Mouse (Mus musculus): ENCODE data around the gene Sgk1. TPM values are rescaled to one million over a fixed set of nuclear protein-coding genes. Genes with fewer than 3 reads are reported as not detected.

Sgk1 gene
- polyA plus RNA-seq, 1 experiment from 2014 or later = 28.2 TPM

- 79% methylated on average over 9 of the region's 9 CpGs for WGBS
- no peak overlapping the region for H3K27ac ChIP-seq (replicated peaks)
- H3K9me3 ChIP-seq = no peaks in the 10 kb centered on the region
- H3K27me3 ChIP-seq = no peaks in the 10 kb centered on the region
- H3K36me3 ChIP-seq = no peaks in the 10 kb centered on the region
- no peak overlapping the region for H3K9ac ChIP-seq (replicated peaks)
- H3K4me2 ChIP-seq (replicated peaks) = no peak overlapping the region
- H3K4me1 ChIP-seq = no peaks in the 10 kb centered on the region
- H3K4me3 ChIP-seq = no peak overlapping the region
- ATAC-seq (ENCODE audit: low FRiP score, low read depth) = no peak
Measured at GRCm38 (mm10) chr10:21946751-21947351, 64.9 kb downstream of the Sgk1 start.

- Histone ChIP-seq H3K36me3 (no peaks in the 10 kb centered on the region), H3K4me3 (no peak overlapping the region), H3K27ac (replicated peaks) (no peak overlapping the region), H3K9me3 (no peaks in the 10 kb centered on the region), H3K4me1 (no peaks in the 10 kb centered on the region), H3K27me3 (no peaks in the 10 kb centered on the region), H3K9ac (replicated peaks) (no peak overlapping the region), H3K4me2 (replicated peaks) (no peak overlapping the region)
- no peak for ATAC-seq (ENCODE audit: low FRiP score, low read depth)
- WGBS = 87% methylated on average over 4 of the region's 4 CpGs
Measured at GRCm38 (mm10) chr10:21952520-21952919, 70.5 kb downstream of the Sgk1 start.

DNA sequence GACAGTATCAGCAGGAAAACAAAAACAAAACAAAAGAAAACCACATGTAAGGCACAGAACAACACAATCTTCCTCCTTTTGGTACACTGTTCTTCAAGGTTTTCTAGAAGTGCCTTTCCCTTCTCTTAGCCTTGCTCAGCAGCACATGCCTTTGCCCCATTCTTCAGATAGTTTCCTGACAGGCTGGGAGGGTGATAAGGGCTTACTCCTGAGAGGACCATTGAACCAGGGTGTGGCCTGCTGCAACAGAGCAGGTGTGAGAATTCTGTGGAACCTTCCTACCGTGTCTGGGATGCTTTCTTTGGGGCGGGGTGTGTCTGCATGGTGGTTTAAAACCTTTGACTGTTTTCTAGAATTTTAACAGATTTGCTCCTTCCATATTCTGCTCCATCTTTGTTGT, 79.1 kb downstream of the Sgk1 start:
- Histone ChIP-seq H3K4me2 (replicated peaks) (no peak overlapping the region), H3K4me1 (no peaks in the 10 kb centered on the region), H3K27ac (replicated peaks) (no peak overlapping the region), H3K9ac (replicated peaks) (no peak overlapping the region), H3K4me3 (no peak overlapping the region), H3K27me3 (no peaks in the 10 kb centered on the region), H3K9me3 (no peaks in the 10 kb centered on the region), H3K36me3 (no peaks in the 10 kb centered on the region)
- WGBS = 79% methylated on average over 2 of the region's 2 CpGs
- ATAC-seq (ENCODE audit: low FRiP score, low read depth) = no peak

GRCm38 (mm10) chr10:21963005-21963404, 81.0 kb downstream of the Sgk1 start:
- Histone ChIP-seq H3K9me3 (no peaks in the 10 kb centered on the region), H3K4me2 (replicated peaks) (no peak overlapping the region), H3K36me3 (no peaks in the 10 kb centered on the region), H3K9ac (replicated peaks) (no peak overlapping the region), H3K4me1 (no peaks in the 10 kb centered on the region), H3K27me3 (no peaks in the 10 kb centered on the region), H3K4me3 (no peak overlapping the region), H3K27ac (replicated peaks) (no peak overlapping the region)
- 93% methylated on average over 7 of the region's 7 CpGs for WGBS
- ATAC-seq (ENCODE audit: low FRiP score, low read depth) = no peak

DNA sequence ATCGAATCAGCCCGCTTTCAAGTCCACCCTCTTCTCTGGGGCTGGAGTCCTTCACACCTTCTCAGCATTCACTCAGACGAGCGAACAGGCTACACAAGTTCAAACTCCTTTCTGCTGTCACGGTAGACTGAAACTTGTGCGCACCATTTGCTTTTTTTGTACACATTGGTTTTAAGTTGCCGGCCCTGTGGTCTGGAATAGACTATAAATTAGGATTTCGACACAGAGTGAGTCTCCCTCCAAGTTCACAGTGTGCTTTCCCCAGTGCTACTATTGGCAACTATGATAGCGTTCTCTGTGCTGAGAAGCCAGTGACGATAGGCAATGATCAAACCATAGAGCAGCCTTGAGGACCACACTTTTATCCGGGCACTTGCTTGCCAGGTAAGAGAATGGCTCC, 91.7 kb downstream of the Sgk1 start:
- H3K27me3 ChIP-seq = no peaks in the 10 kb centered on the region
- H3K4me3 ChIP-seq = no peak overlapping the region
- H3K36me3 ChIP-seq = no peaks in the 10 kb centered on the region
- WGBS = 93% methylated on average over 11 of the region's 11 CpGs
- H3K4me2 ChIP-seq (replicated peaks) = no peak overlapping the region
- H3K27ac ChIP-seq (replicated peaks) = no peak overlapping the region
- H3K9ac ChIP-seq (replicated peaks) = no peak overlapping the region
- H3K4me1 ChIP-seq = no peaks in the 10 kb centered on the region
- ATAC-seq (ENCODE audit: low FRiP score, low read depth) = no peak
- H3K9me3 ChIP-seq = no peaks in the 10 kb centered on the region

DNA sequence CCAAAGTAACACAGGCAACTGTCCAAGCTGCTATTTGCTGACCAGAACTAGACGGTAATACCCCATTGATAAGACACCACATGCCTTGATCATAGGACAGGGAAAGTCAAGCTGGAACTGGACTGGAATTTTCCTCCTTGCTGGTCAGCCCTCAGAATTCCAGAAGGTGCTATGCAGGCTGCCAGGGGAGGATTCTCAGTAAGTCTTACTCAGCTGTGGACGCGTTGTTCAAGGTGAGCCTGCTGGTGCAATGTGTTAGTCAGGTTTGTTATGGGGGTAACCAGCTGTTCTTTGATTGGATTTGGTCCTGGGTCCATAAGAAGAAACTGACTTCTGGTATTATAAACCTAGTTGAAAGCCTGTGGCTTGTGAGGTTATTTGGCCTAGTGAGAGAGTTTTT, 92.8 kb downstream of the Sgk1 start:
- no peak overlapping the region for H3K4me2 ChIP-seq (replicated peaks)
- H3K9me3 ChIP-seq = no peaks in the 10 kb centered on the region
- H3K36me3 ChIP-seq = no peaks in the 10 kb centered on the region
- 91% methylated on average over 3 of the region's 3 CpGs for WGBS
- ATAC-seq (ENCODE audit: low FRiP score, low read depth) = no peak
- H3K4me1 ChIP-seq = no peaks in the 10 kb centered on the region
- no peak overlapping the region for H3K9ac ChIP-seq (replicated peaks)
- no peak overlapping the region for H3K27ac ChIP-seq (replicated peaks)
- no peaks in the 10 kb centered on the region for H3K27me3 ChIP-seq
- no peak overlapping the region for H3K4me3 ChIP-seq

DNA sequence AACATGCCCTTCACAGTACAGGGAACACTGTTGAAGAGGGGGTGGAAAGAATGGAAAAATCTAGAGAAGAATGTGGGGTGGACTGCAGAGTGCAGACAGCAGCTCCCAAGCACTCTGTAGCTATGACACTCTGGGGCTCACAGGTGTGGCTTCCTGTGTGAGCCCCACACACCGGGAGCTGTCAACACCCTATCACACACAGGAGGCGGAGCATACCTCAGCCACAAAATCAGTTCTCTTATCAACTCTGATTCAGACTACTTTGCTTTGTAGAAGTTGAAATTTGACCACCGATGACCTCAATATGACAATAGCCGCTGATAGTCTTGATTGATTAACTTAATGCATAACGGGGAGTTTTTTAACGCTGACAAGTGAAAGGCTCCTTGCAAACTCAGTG, 93.4 kb downstream of the Sgk1 start:
- H3K4me2 ChIP-seq (replicated peaks) = no peak overlapping the region
- 96% methylated on average over 6 of the region's 6 CpGs for WGBS
- no peak overlapping the region for H3K9ac ChIP-seq (replicated peaks)
- no peak for ATAC-seq (ENCODE audit: low FRiP score, low read depth)
- H3K27ac ChIP-seq (replicated peaks) = no peak overlapping the region
- H3K27me3 ChIP-seq = no peaks in the 10 kb centered on the region
- H3K4me1 ChIP-seq = no peaks in the 10 kb centered on the region
- H3K4me3 ChIP-seq = no peak overlapping the region
- no peaks in the 10 kb centered on the region for H3K9me3 ChIP-seq
- H3K36me3 ChIP-seq = no peaks in the 10 kb centered on the region

DNA sequence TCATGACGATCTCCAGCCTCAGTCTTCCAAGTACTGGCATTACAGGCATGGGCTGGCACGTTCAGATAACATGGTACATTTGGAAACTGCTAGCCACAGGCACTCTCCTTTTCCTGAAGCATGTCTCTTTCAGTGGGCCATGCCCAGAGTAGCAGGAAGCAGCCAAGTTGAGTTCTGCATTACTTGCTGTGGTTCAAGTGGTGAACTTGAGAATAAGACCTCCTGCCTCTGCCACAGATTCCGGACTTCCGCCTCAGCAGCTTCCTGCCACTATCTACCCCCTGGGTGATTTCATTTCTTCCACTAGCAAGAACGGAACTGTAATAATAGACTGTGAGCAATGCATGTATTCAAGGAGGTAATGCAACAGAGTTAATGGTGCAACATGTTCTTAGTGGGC, 94.3 kb downstream of the Sgk1 start:
- ATAC-seq (ENCODE audit: low FRiP score, low read depth) = no peak
- Histone ChIP-seq H3K27me3 (no peaks in the 10 kb centered on the region), H3K9me3 (no peaks in the 10 kb centered on the region), H3K9ac (replicated peaks) (no peak overlapping the region), H3K27ac (replicated peaks) (no peak overlapping the region), H3K4me3 (no peak overlapping the region), H3K36me3 (no peaks in the 10 kb centered on the region), H3K4me2 (replicated peaks) (no peak overlapping the region), H3K4me1 (no peaks in the 10 kb centered on the region)
- WGBS = 92% methylated on average over 5 of the region's 5 CpGs

DNA sequence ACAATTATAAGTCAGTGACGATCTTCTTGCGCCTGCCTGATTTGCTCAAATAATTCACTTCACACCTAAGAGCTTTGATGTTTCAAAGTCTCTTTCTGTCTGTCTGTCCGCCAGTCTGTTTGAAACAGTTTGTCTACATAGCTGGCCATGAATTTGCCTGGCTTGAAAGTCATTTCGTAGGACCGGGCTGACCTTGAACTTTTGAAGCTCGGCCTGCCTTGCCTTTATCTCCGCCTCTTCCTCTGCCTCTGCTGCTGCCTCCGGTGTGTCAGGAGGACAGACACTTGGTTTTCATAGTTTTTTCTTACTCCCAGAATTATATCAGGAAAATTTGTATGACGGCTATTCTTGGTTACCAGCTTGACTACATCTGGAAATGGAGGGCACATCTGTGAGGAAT, 96.4 kb downstream of the Sgk1 start:
- H3K27ac ChIP-seq (replicated peaks) = no peak overlapping the region
- no peak overlapping the region for H3K4me2 ChIP-seq (replicated peaks)
- H3K27me3 ChIP-seq = no peaks in the 10 kb centered on the region
- no peaks in the 10 kb centered on the region for H3K4me1 ChIP-seq
- WGBS = 89% methylated on average over 9 of the region's 9 CpGs
- H3K36me3 ChIP-seq = no peaks in the 10 kb centered on the region
- H3K9ac ChIP-seq (replicated peaks) = no peak overlapping the region
- ATAC-seq (ENCODE audit: low FRiP score, low read depth) = no peak
- H3K4me3 ChIP-seq = no peak overlapping the region
- no peaks in the 10 kb centered on the region for H3K9me3 ChIP-seq

DNA sequence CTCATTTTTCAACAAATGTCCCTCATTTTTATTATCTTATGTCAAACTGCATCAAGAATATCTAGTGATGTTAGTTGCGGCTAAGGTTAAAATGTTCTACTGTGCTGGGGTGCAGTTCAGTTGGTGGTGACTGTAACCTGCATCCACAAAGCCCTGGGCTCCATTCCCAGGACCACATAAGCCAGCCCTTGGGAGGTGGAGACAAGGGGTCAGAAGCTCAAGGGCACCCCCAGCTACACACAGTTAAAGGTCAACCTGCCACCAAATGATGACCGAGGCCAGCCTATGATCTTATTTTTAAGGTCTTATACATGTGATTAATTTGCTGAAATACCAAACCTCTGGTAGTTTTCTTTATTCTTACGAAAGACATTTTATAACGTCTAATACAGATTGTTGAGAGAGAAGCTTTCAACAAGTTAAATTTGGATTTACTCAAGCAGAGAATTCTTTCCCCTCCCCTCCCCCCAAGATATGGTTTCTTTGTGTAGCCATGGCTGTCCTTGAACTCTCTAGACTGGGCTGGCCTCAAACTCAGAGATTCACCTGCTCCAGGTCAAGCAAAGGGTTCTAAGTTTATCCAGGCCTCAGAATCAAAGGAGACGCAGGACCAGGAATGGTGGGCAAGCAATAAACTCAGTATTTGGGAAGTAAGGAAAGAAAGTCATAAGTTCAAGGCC, 97.4 kb downstream of the Sgk1 start:
- Histone ChIP-seq H3K4me2 (replicated peaks) (no peak overlapping the region), H3K9me3 (no peaks in the 10 kb centered on the region), H3K9ac (replicated peaks) (no peak overlapping the region), H3K27ac (replicated peaks) (no peak overlapping the region), H3K4me3 (no peak overlapping the region), H3K4me1 (no peaks in the 10 kb centered on the region), H3K27me3 (no peaks in the 10 kb centered on the region), H3K36me3 (no peaks in the 10 kb centered on the region)
- 97% methylated on average over 5 of the region's 5 CpGs for WGBS
- no peak for ATAC-seq (ENCODE audit: low FRiP score, low read depth)

GRCm38 (mm10) chr10:21980780-21981435, 98.9 kb downstream of the Sgk1 start:
- 89% methylated on average over 6 of the region's 6 CpGs for WGBS
- Histone ChIP-seq H3K27ac (replicated peaks) (no peak overlapping the region), H3K9me3 (no peaks in the 10 kb centered on the region), H3K4me2 (replicated peaks) (no peak overlapping the region), H3K27me3 (no peaks in the 10 kb centered on the region), H3K9ac (replicated peaks) (no peak overlapping the region), H3K4me1 (no peaks in the 10 kb centered on the region), H3K4me3 (no peak overlapping the region), H3K36me3 (no peaks in the 10 kb centered on the region)
- ATAC-seq (ENCODE audit: low FRiP score, low read depth) = no peak

DNA sequence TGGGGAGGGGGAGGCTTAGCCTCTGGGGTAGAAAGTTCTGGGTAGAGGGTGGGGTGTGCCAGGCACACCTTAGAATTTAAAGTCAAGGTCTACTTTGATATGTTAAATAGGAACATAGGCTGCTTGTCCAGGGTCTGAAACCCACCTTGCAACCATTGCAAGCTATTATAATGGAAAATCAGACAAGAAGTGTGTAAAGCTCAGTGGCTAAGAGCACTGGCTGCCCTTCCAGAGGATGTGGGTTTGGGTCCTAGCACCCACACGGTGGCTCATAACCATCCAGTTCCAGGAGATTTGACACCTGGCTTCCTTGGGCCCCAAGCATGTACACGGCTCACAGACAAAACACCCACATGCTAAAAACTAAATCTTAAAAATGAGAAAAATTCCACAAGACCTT, 100.3 kb downstream of the Sgk1 start:
- H3K9ac ChIP-seq (replicated peaks) = no peak overlapping the region
- 93% methylated on average over 2 of the region's 2 CpGs for WGBS
- H3K27ac ChIP-seq (replicated peaks) = no peak overlapping the region
- H3K4me3 ChIP-seq = no peak overlapping the region
- H3K27me3 ChIP-seq = no peaks in the 10 kb centered on the region
- no peaks in the 10 kb centered on the region for H3K9me3 ChIP-seq
- H3K4me1 ChIP-seq = no peaks in the 10 kb centered on the region
- H3K4me2 ChIP-seq (replicated peaks) = no peak overlapping the region
- H3K36me3 ChIP-seq = no peaks in the 10 kb centered on the region
- no peak for ATAC-seq (ENCODE audit: low FRiP score, low read depth)

Data from midbrain, embryonic 12.5 days (tissue).